Mouse (Mus musculus): ENCODE measurements around the gene Tprn. TPM values are rescaled to one million over a fixed set of nuclear protein-coding genes. Genes with fewer than 3 reads are reported as not detected.

The Tprn gene
- total RNA-seq, 1 experiment, result 21.6 TPM

DNA sequence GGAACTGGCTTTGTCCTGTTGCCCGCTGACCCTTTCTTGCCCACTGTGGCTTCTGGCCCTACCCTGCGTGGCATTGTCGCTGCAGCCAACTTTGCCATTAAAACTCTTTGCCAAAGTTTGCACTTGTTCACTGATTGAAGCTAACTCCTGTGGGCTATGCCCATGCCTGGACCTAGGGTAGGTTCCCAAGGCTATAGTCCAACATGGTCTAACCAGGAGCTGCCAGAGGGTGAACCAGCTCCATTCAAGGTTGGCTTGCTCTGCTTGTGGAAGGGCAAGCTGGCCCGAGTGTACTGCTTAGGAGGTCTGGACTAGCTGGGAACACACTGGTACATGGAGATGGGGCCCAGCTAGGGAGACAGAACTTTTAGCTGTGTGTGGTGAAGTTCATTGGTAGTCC, 18.3 kb upstream of the Tprn start:
- no peak for DNase-seq (ENCODE audit: low read depth, low spot score)
- no peak overlapping the region for H3K27ac ChIP-seq (ENCODE audit: insufficient read depth, low read depth, low read length, poor library complexity, severe bottlenecking)
- peaks cover 8 to 21% of the 10 kb centered on the region in 2 experiments; a peak in 3 of 4 replicates for H3K4me1 ChIP-seq (ENCODE audit: control insufficient read depth in 2 of 2, insufficient read depth in 2 of 2, low read length in 2 of 2, poor library complexity in 1 of 2)
- no peaks in the 10 kb centered on the region for H3K9me3 ChIP-seq (ENCODE audit: control insufficient read depth, insufficient read depth, low read depth, low read length)
- in situ Hi-C loops (cut with MboI; ENCODE audit: low sequenced_read_pairs in 2 of 2, unreplicated experiment in 2 of 2), result no loop called here
- H3K9ac ChIP-seq (ENCODE audit: insufficient read depth, low read depth, low read length, poor library complexity, severe bottlenecking), result no peak overlapping the region
- H3K4me3 ChIP-seq (ENCODE audit: insufficient read depth in 1 of 2, low read depth in 1 of 2, low read length in 2 of 2, poor library complexity in 1 of 2, severe bottlenecking in 1 of 2), result no peak overlapping the region
- peaks cover 25% of the 10 kb centered on the region for H3K36me3 ChIP-seq (ENCODE audit: control insufficient read depth, insufficient read depth, low read length, poor library complexity, severe bottlenecking)
- TF ChIP-seq ZC3H11A (IDR thresholded peaks at IDR 0.05; ENCODE audit: borderline replicate concordance, low read depth, low read length) (no peak), MAFK (IDR thresholded peaks at IDR 0.05; ENCODE audit: insufficient read depth, low read depth, low read length) (no peak), ZNF384 (IDR thresholded peaks at IDR 0.05; ENCODE audit: low read depth, low read length) (no peak), CHD2 (IDR thresholded peaks at IDR 0.05; ENCODE audit: low read depth, low read length) (no peak), HCFC1 (IDR thresholded peaks at IDR 0.05; ENCODE audit: borderline replicate concordance, insufficient read depth, low read length) (no peak)

DNA sequence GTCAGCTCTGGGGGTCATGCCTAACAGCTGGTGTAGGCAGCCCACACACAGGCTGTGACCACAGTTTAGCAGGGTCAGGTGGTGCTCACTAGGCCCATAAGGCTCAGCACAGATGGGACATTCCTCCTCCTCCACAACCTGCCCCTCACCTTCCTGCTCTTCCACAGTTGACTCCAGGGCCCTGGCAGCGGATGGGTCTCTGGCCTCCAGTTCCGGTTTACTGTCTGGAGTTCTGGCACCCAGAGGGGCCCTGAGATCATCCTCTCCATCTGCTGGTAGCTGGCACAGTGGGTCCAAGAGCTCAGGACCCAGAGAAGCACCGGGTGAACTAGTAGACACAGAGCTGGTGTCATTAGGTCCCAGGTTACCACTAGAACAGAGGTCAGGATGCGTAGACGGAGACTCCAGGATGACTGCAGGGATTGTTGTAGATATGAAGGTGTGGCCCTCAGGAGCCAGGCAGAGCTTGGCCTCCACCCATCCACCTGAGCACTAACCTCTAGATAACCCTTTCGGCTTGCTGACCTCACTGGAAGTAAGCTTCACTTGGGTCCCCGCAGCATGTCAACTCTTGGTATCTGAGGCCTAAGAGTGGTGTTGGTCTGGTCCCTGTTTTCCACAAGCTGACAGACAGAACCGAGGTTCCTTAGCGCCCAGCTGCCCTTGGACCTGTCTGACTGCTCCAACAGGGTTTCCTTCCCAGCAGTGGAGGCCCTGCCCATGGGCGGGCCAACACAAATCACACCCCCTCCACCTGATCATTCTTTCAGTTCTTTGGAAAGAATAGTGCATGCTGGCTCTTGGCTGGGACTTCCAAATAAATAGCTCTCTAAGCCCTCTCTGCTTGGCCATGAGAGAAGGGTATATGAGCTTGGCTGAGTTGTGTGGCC, 16.0 kb upstream of the Tprn start, which contains the start of gene AL732309.1:
Gene AL732309.1 (minus strand): TSS at position 681 of the 890 bp plus-strand sequence.
- Histone ChIP-seq H3K9ac (ENCODE audit: insufficient read depth, low read depth, low read length, poor library complexity, severe bottlenecking) (no peak within 1 kb of the TSS), H3K36me3 (ENCODE audit: control insufficient read depth, insufficient read depth, low read length, poor library complexity, severe bottlenecking) (peaks cover 43% of the 10 kb centered on the region), H3K4me1 (ENCODE audit: control insufficient read depth in 2 of 2, insufficient read depth in 2 of 2, low read length in 2 of 2, poor library complexity in 1 of 2) (peaks cover 2 to 13% of the 10 kb centered on the region in 2 experiments; a peak in 3 of 4 replicates), H3K4me3 (ENCODE audit: insufficient read depth in 1 of 2, low read depth in 1 of 2, low read length in 2 of 2, poor library complexity in 1 of 2, severe bottlenecking in 1 of 2) (no peak within 1 kb of the TSS), H3K27ac (ENCODE audit: insufficient read depth, low read depth, low read length, poor library complexity, severe bottlenecking) (no peak within 1 kb of the TSS), H3K9me3 (ENCODE audit: control insufficient read depth, insufficient read depth, low read depth, low read length) (no peaks in the 10 kb centered on the region)
- in situ Hi-C loops (cut with MboI; ENCODE audit: low sequenced_read_pairs in 2 of 2, unreplicated experiment in 2 of 2), result no loop called here
- TF ChIP-seq HCFC1 (IDR thresholded peaks at IDR 0.05; ENCODE audit: borderline replicate concordance, insufficient read depth, low read length), result no peak
- DNase-seq (ENCODE audit: low read depth, low spot score), result no peak

DNA sequence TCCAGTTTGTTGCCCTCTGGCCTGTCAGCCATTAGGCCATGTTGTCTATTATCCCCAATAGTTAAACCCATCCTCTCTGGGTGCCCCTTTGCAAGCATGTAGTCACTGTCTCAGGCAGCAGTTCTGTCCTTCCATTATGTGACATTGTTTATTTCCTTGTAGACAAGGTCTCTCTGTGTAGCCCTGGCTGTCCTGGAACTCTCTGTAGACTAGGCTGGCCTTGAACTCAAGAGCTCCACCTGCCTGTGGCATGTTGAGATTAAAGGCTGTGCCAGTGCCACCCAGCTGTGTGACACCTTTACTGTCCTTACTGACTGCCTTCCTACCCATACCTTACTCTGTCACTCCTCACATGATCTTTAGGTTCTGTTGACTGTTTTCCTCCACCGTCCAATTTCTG, 10.1 kb upstream of the Tprn start:
- peaks cover 47% of the 10 kb centered on the region for H3K36me3 ChIP-seq (ENCODE audit: control insufficient read depth, insufficient read depth, low read length, poor library complexity, severe bottlenecking)
- no peak for DNase-seq (ENCODE audit: low read depth, low spot score)
- TF ChIP-seq CHD2 (IDR thresholded peaks at IDR 0.05; ENCODE audit: low read depth, low read length), result no peak
- TF ChIP-seq MAFK (IDR thresholded peaks at IDR 0.05; ENCODE audit: insufficient read depth, low read depth, low read length), result no peak
- no peak for TF ChIP-seq HCFC1 (IDR thresholded peaks at IDR 0.05; ENCODE audit: borderline replicate concordance, insufficient read depth, low read length)
- TF ChIP-seq ZC3H11A (IDR thresholded peaks at IDR 0.05; ENCODE audit: borderline replicate concordance, low read depth, low read length), result no peak
- TF ChIP-seq ZNF384 (IDR thresholded peaks at IDR 0.05; ENCODE audit: low read depth, low read length), result no peak
- H3K4me3 ChIP-seq (ENCODE audit: insufficient read depth in 1 of 2, low read depth in 1 of 2, low read length in 2 of 2, poor library complexity in 1 of 2, severe bottlenecking in 1 of 2), result no peak overlapping the region
- no peak overlapping the region for H3K9ac ChIP-seq (ENCODE audit: insufficient read depth, low read depth, low read length, poor library complexity, severe bottlenecking)
- H3K4me1 ChIP-seq (ENCODE audit: control insufficient read depth in 2 of 2, insufficient read depth in 2 of 2, low read length in 2 of 2, poor library complexity in 1 of 2), result peaks cover 0 to 2% of the 10 kb centered on the region in 2 experiments; a peak in 2 of 4 replicates
- in situ Hi-C loops (cut with MboI; ENCODE audit: low sequenced_read_pairs in 2 of 2, unreplicated experiment in 2 of 2), result no loop called here
- no peak overlapping the region for H3K27ac ChIP-seq (ENCODE audit: insufficient read depth, low read depth, low read length, poor library complexity, severe bottlenecking)
- H3K9me3 ChIP-seq (ENCODE audit: control insufficient read depth, insufficient read depth, low read depth, low read length), result no peaks in the 10 kb centered on the region

- H3K4me1 ChIP-seq (ENCODE audit: control insufficient read depth in 2 of 2, insufficient read depth in 2 of 2, low read length in 2 of 2, poor library complexity in 1 of 2), result peaks cover 0 to 2% of the 10 kb centered on the region in 2 experiments; a peak in 1 of 4 replicates
- peaks cover 20% of the 10 kb centered on the region for H3K36me3 ChIP-seq (ENCODE audit: control insufficient read depth, insufficient read depth, low read length, poor library complexity, severe bottlenecking)
- peak within 1 kb of the TSS; percentile 87 for H3K9ac ChIP-seq (ENCODE audit: insufficient read depth, low read depth, low read length, poor library complexity, severe bottlenecking)
- TF ChIP-seq ZC3H11A (IDR thresholded peaks at IDR 0.05; ENCODE audit: borderline replicate concordance, low read depth, low read length) (peak; percentile 10; the same call in 1 of the 2 replicates), ZNF384 (IDR thresholded peaks at IDR 0.05; ENCODE audit: low read depth, low read length) (no peak; the same call in 1 of the 2 replicates), MAFK (IDR thresholded peaks at IDR 0.05; ENCODE audit: insufficient read depth, low read depth, low read length) (no peak), HCFC1 (IDR thresholded peaks at IDR 0.05; ENCODE audit: borderline replicate concordance, insufficient read depth, low read length) (peak; percentile 85), CHD2 (IDR thresholded peaks at IDR 0.05; ENCODE audit: low read depth, low read length) (peak; percentile 52; the same call in 1 of the 2 replicates)
- H3K4me3 ChIP-seq (ENCODE audit: insufficient read depth in 1 of 2, low read depth in 1 of 2, low read length in 2 of 2, poor library complexity in 1 of 2, severe bottlenecking in 1 of 2), result peak within 1 kb of the TSS; percentile 83 to 89
- in situ Hi-C loops (cut with MboI; ENCODE audit: low sequenced_read_pairs in 2 of 2, unreplicated experiment in 2 of 2), result no loop called here
- no peaks in the 10 kb centered on the region for H3K9me3 ChIP-seq (ENCODE audit: control insufficient read depth, insufficient read depth, low read depth, low read length)
- peak within 1 kb of the TSS; percentile 32 for H3K27ac ChIP-seq (ENCODE audit: insufficient read depth, low read depth, low read length, poor library complexity, severe bottlenecking)
- DNase-seq (ENCODE audit: low read depth, low spot score), result peak; percentile 88
Measured at GRCm38 (mm10) chr2:25255284-25255779, 7.1 kb upstream of the Tprn start, which contains the start of gene Tmem203. Tmem203 (plus strand) TSS chr2:25255439.

Data from ES-E14 (cell line).